ENCODE assay signal across 14 mouse cellular contexts in the genomic region with DNA sequence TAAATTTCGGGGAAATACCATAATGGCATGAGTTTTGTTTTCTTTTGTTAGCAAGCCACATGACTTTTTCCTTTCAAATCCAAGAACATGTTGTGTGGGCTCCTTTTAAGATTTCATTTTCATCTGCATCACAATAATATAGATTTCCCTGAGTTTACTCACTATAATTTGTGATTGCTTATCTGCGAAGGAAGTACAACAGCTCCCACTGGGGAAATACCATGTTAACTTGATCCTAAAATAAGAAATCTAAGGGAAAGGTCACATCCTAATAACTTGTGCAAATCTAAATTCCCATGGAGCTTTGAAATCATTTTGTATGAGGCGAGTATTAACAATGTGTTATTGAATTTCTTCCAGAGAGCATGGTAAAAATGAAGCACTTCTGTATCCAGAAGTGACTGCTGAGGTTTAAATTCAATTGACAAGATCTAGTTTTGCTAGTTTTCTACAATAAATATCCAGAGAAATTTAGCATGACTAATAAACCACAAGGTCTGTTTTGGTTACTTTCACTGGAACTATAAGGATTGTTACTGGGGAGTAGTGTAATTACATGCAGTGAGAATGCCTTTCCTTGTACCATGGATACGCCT.
"Had no signal": no experiment of that assay in that cellular context is flagged by ENCODE, and none has a peak within 500 bp of the region (broad histone marks: within the 10 kb centered on the region; RNA-seq: fewer than 3 reads in every experiment).

No protein-coding gene starts in this region.

- ATAC-seq: liver, embryonic 12.5 days; midbrain, embryonic 15.5 days had no signal

- H3K4me1 ChIP-seq: limb, embryonic 15.5 days; liver, embryonic 12.5 days; midbrain, embryonic 15.5 days; neural tube, embryonic 13.5 days had no signal

- H3K36me3 ChIP-seq: limb, embryonic 15.5 days; liver, embryonic 12.5 days; midbrain, embryonic 15.5 days; neural tube, embryonic 13.5 days had no signal

- H3K4me2 ChIP-seq: limb, embryonic 15.5 days; liver, embryonic 12.5 days; lung, embryonic 14.5 days; midbrain, embryonic 11.5 days; midbrain, embryonic 15.5 days; neural tube, embryonic 13.5 days had no signal

- H3K4me3 ChIP-seq: limb, embryonic 15.5 days; liver, embryonic 12.5 days; midbrain, embryonic 15.5 days; neural tube, embryonic 13.5 days had no signal

- DNase-seq: kidney, adult 8-10 months; kidney, postnatal 25 days; layer of hippocampus, adult 9-11 months; layer of hippocampus, postnatal 36 days; lung, embryonic 14.5 days; lung, postnatal 10 days; lung, postnatal 4 days; right cerebral cortex, postnatal 25 days; thymus, postnatal 36 days had no signal

- H3K27me3 ChIP-seq: limb, embryonic 15.5 days; liver, embryonic 12.5 days; midbrain, embryonic 15.5 days; neural tube, embryonic 13.5 days had no signal

- H3K27ac ChIP-seq: limb, embryonic 15.5 days; liver, embryonic 12.5 days; midbrain, embryonic 15.5 days; neural tube, embryonic 13.5 days had no signal
